Mouse (Mus musculus) layer of hippocampus, adult 18-20 months (tissue): ENCODE data around the gene Chst13. TPM values are rescaled to one million over a fixed set of nuclear protein-coding genes. Genes with fewer than 3 reads are reported as not detected.

ENCODE experiments used
- DNase-seq, 2 experiments: peaks; one replicate each; pipeline ENCODE4 v3.0.0; 2022; ENCODE audit warnings: low spot score in 2 of 2
- long read RNA-seq: library from polyadenylated mRNA; stranded (forward); transcript quantifications from one replicate; pipeline ENCODE4 v2.0.0, GENCODE M21; 2021
- total RNA-seq, 2 experiments: library from RNA; stranded (reverse); gene quantifications; 2 replicates each; pipeline ENCODE4 v1.2.3; 2021

The Chst13 gene
- total RNA-seq = not detected
- long read RNA-seq = 0 reads

- DNase-seq = no peak
Observed at GRCm38 (mm10) chr6:90324991-90325390, at the start of gene Chst13. Gene Chst13 (minus strand): TSS chr6:90325185.

- peak in 1 of 2 experiments; percentile 64 for DNase-seq
Observed at GRCm38 (mm10) chr6:90374647-90375046, 49.7 kb upstream of the Chst13 start.

- DNase-seq = peak; percentile 28 to 41
Observed at GRCm38 (mm10) chr6:90369725-90370553, 45.0 kb upstream of the Chst13 start.

GRCm38 (mm10) chr6:90368976-90369724, 44.2 kb upstream of the Chst13 start, which contains the start of gene Zxdc:
Gene Zxdc (plus strand): TSS chr6:90369492.
- DNase-seq = peak; percentile 99 to 100

- no peak for DNase-seq
Observed at GRCm38 (mm10) chr6:90363301-90363700, 38.3 kb upstream of the Chst13 start.

GRCm38 (mm10) chr6:90360922-90361614, 36.1 kb upstream of the Chst13 start:
- DNase-seq = no peak

- DNase-seq = peak in 1 of 2 experiments; percentile 21
Observed at GRCm38 (mm10) chr6:90360024-90360781, 35.2 kb upstream of the Chst13 start.

- no peak for DNase-seq
Observed at GRCm38 (mm10) chr6:90359445-90359844, 34.5 kb upstream of the Chst13 start.

GRCm38 (mm10) chr6:90358142-90358541, 33.2 kb upstream of the Chst13 start:
- no peak for DNase-seq

GRCm38 (mm10) chr6:90350011-90350410, 25.0 kb upstream of the Chst13 start:
- DNase-seq = no peak

GRCm38 (mm10) chr6:90348500-90348899, 23.5 kb upstream of the Chst13 start:
- DNase-seq = no peak

GRCm38 (mm10) chr6:90347183-90347582, 22.2 kb upstream of the Chst13 start:
- no peak for DNase-seq

- DNase-seq = no peak
Observed at GRCm38 (mm10) chr6:90342343-90342742, 17.4 kb upstream of the Chst13 start.

GRCm38 (mm10) chr6:90334244-90334643, 9.3 kb upstream of the Chst13 start:
- no peak for DNase-seq

- DNase-seq = no peak
Observed at GRCm38 (mm10) chr6:90332561-90333425, 7.8 kb upstream of the Chst13 start, which contains the start of gene Uroc1. Gene Uroc1 (plus strand): TSS chr6:90333284.

- peak; percentile 74 to 83 for DNase-seq
Observed at GRCm38 (mm10) chr6:90329953-90330352, 5.0 kb upstream of the Chst13 start.

- DNase-seq = peak in 1 of 2 experiments; percentile 60
Observed at GRCm38 (mm10) chr6:90327670-90328069, 2.7 kb upstream of the Chst13 start.

GRCm38 (mm10) chr6:90324463-90324862, 522 bp downstream of the Chst13 start:
- no peak for DNase-seq

- DNase-seq = no peak
Observed at GRCm38 (mm10) chr6:90324026-90324425, 959 bp downstream of the Chst13 start.

- no peak for DNase-seq
Observed at GRCm38 (mm10) chr6:90321811-90322210, 3.2 kb downstream of the Chst13 start.
